Mouse (Mus musculus) liver, embryonic 16.5 days (tissue): ENCODE measurements around the gene 4930519G04Rik. TPM values are rescaled to one million over a fixed set of nuclear protein-coding genes. Genes with fewer than 3 reads are reported as not detected.
"Not testable (repeated sequence)": the region's sequence is repeated elsewhere in the genome, so short reads cannot be mapped to it uniquely, and the experiment has no call there.

Experiments used
- ATAC-seq: fragments of 200-750 bp; cut with Nextera tagmentation; 2 replicates; pipeline ENCODE4 v1.8.0; 2017; ENCODE audit warnings: low read depth, mild to moderate bottlenecking, moderate number of reproducible peaks, moderate library complexity
- H3K27ac ChIP-seq: fragments of 300-500 bp; sonication (generic); 2 replicates; pipeline ENCODE4 v1.5.1; 2014; ENCODE audit warnings: mild to moderate bottlenecking, low read length
- H3K27me3 ChIP-seq: fragments of 300-500 bp; sonication (generic); 2 replicates; pipeline ENCODE4 v1.6.1; 2014; ENCODE audit warnings: low read depth, low read length, mixed read lengths; ENCODE audit not compliant: control insufficient read depth, insufficient read depth
- H3K36me3 ChIP-seq: fragments of 300-500 bp; sonication (generic); 2 replicates; pipeline ENCODE4 v1.6.1; 2014; ENCODE audit warnings: mild to moderate bottlenecking; ENCODE audit not compliant: control insufficient read depth, insufficient read depth
- H3K4me1 ChIP-seq: fragments of 300-500 bp; sonication (generic); 2 replicates; pipeline ENCODE4 v1.6.1; 2014; ENCODE audit warnings: low read depth, low read length, mixed read lengths; ENCODE audit not compliant: control insufficient read depth
- H3K4me2 ChIP-seq: fragments of 300-500 bp; sonication (generic); 2 replicates; pipeline ENCODE4 v1.6.1; 2014; ENCODE audit warnings: low read depth, low read length, mixed read lengths
- H3K4me3 ChIP-seq: fragments of 300-500 bp; sonication (generic); 2 replicates; pipeline ENCODE4 v1.5.1; 2014; ENCODE audit warnings: low read depth, mild to moderate bottlenecking, low read length
- H3K9ac ChIP-seq: fragments of 300-500 bp; sonication (generic); 2 replicates; pipeline ENCODE4 v1.6.1; 2014; ENCODE audit warnings: low read depth, low read length
- H3K9me3 ChIP-seq: fragments of 300-500 bp; sonication (generic); replicated peaks from 2 replicates; pipeline ENCODE4 v1.6.1; 2016; ENCODE audit warnings: low read length; ENCODE audit not compliant: control insufficient read depth
- WGBS: fragments of 180-500 bp; shearing (Covaris S2); extraction: QIAGEN DNeasy Blood & Tissue Kit; methylation state at CpG from one replicate; pipeline ENCODE4 v1.1.7; 2014; ENCODE audit not compliant: insufficient replicate concordance; 5-methylcytosine and 5-hydroxymethylcytosine counted together
- polyA plus RNA-seq: library from polyadenylated mRNA; unstranded; fragments of >200 nt; fragmentation: Nextera tagmentation; extraction: Ambion mirVana; gene quantifications from 2 replicates; pipeline ENCODE4 v1.2.1, GENCODE M21; 2015

Gene 4930519G04Rik
- polyA plus RNA-seq, 1 experiment from 2014 or later: not detected

DNA sequence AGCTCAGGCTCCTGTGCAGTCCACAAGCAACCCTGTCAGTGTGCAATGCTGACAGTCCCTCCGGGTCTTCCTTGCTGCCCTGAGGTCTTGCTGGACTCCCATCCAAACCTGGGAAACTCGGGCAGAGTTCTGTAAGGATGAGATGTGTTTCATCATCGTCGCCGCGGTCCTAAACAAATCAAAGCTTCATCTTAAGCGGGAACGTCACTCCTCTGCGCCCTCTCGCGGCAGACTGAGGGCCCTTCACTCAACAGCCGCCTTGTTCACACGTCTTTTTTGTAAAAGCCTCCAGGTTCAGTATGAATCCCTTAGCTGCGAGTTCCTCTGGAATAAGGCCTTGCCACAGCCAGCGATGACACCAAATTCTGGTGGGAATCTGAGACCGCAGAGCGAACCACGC lies 5.8 kb downstream of the 4930519G04Rik start:
- Histone ChIP-seq H3K27ac (no peak overlapping the region), H3K9ac (no peak overlapping the region), H3K36me3 (no peaks in the 10 kb centered on the region), H3K27me3 (peaks cover 10% of the 10 kb centered on the region), H3K9me3 (no peaks in the 10 kb centered on the region), H3K4me1 (no peaks in the 10 kb centered on the region; the same call in 1 of the 2 replicates), H3K4me2 (no peak overlapping the region), H3K4me3 (no peak overlapping the region)
- WGBS: 5% methylated on average over 18 of the region's 18 CpGs
- no peak for ATAC-seq

DNA sequence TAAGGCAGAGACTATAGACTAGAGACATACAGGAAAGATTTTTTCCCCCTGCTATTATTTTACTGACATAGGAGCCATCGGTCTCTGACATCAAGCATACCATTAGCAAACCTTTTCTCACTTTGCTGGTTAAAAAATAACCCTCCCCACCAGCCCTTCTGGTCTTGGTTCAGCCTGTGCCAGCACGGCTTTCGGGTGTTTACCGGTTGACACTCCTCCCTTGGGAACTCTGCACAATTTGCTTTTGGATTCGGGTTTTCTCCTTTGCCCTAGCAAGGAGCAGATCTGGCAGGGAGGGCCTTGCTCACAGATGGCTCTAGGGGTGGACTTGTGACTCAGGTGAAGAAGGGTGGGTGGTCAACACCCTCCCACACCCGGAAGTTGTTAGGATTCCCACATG lies 8.3 kb downstream of the 4930519G04Rik start:
- no peaks in the 10 kb centered on the region for H3K9me3 ChIP-seq
- 52% methylated on average over 6 of the region's 6 CpGs for WGBS
- H3K27ac ChIP-seq: no peak overlapping the region
- no peak; the same call in 1 of the 2 replicates for ATAC-seq
- no peak overlapping the region for H3K4me2 ChIP-seq
- H3K4me3 ChIP-seq: no peak overlapping the region
- no peaks in the 10 kb centered on the region for H3K36me3 ChIP-seq
- H3K27me3 ChIP-seq: peaks cover 10% of the 10 kb centered on the region
- no peak overlapping the region for H3K9ac ChIP-seq
- H3K4me1 ChIP-seq: no peaks in the 10 kb centered on the region; the same call in 1 of the 2 replicates

DNA sequence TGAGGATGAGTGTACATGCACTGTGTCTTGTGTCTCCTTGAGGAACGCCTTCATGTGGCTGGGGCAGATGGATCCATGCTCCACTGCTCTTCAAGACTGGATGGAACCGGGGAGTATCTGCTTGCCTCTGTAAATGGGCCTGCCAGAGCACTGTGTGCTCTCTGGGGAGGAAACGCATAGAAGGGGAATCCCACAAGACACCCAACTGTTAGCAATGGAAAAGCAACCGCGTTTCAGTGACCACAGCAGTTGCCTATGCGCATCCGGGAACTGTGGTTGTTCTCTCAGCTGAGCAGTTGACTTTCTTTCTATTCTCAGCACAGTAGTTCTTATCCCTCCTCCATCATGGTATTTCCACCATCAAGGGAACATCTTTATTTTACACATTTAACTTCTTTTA lies 11.3 kb downstream of the 4930519G04Rik start:
- H3K27me3 ChIP-seq: no peaks in the 10 kb centered on the region
- H3K4me2 ChIP-seq: no peak overlapping the region
- no peaks in the 10 kb centered on the region; the same call in 1 of the 2 replicates for H3K4me1 ChIP-seq
- WGBS: 67% methylated on average over 7 of the region's 7 CpGs
- H3K9me3 ChIP-seq: no peaks in the 10 kb centered on the region; the same call in none of the 2 replicates
- H3K27ac ChIP-seq: no peak overlapping the region
- H3K4me3 ChIP-seq: no peak overlapping the region
- no peaks in the 10 kb centered on the region for H3K36me3 ChIP-seq
- no peak overlapping the region for H3K9ac ChIP-seq
- no peak for ATAC-seq

DNA sequence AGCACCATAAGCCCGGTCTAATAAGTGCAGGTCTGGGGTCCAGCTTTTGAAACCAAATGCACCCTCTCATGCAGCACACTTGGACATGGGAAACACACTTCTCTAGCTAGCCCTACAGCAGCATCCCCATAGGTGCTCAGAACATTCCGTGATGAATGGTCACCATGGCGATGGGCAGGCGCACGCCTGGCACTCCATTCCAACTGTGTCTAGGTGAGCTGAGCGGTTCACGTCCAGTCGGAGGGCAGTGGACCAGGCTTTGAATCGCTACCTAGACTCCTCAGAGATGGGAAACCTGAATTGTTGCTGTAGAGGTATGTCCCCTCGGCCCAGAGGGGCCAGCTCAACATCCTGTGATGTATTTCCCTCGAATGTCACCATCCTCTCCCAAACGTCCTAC lies 11.8 kb downstream of the 4930519G04Rik start:
- H3K9ac ChIP-seq: no peak overlapping the region
- ATAC-seq: no peak
- H3K27ac ChIP-seq: no peak overlapping the region
- H3K9me3 ChIP-seq: no peaks in the 10 kb centered on the region; the same call in none of the 2 replicates
- no peaks in the 10 kb centered on the region for H3K27me3 ChIP-seq
- 78% methylated on average over 12 of the region's 12 CpGs for whole genome bisulfite sequencing
- H3K4me2 ChIP-seq: no peak overlapping the region
- H3K36me3 ChIP-seq: no peaks in the 10 kb centered on the region
- no peaks in the 10 kb centered on the region; the same call in 1 of the 2 replicates for H3K4me1 ChIP-seq
- no peak overlapping the region for H3K4me3 ChIP-seq

DNA sequence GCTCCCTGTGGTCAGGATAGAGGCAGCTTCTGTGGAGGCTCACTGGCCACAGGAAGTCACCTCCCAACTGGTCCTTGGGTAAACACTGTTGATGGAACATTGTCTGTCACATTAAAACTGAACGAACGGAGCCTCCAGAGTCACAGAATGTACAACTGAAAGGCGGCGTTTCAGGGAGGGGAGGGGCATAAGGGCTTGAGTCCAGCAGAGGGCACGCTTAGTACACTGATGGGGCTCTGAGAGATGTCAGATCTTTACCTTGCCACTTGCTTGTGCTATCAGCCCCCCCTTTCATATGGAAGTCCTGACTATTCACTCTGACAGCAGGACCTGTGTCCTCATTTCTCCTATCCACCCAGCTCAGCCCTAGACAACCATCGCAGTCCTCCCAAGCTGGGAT lies 22.4 kb downstream of the 4930519G04Rik start:
- ATAC-seq: no peak
- H3K4me2 ChIP-seq: no peak overlapping the region

DNA sequence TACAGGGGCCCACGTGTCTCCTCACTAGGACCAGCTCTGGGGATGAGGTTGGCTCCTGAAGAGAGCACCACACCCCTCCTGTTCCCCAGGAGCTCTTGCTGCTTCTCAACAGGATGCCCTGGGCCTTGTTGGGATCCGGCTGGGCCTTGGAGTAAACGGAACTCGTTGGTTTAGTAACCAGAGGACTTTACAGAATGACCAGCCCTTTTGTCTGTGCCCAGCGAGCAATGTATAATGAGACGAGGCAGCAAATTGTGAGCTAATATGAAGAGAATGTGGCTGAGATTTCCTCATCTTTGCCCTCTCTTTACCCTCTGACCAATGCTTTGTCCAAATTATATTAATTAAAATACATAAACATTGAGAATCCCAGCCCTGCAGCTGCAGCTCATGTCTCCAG lies 22.9 kb downstream of the 4930519G04Rik start:
- H3K4me2 ChIP-seq: no peak overlapping the region
- no peaks in the 10 kb centered on the region for H3K4me1 ChIP-seq
- no peak overlapping the region for H3K27ac ChIP-seq
- WGBS: 56% methylated on average over 6 of the region's 6 CpGs
- H3K4me3 ChIP-seq: no peak overlapping the region
- no peak overlapping the region for H3K9ac ChIP-seq
- H3K36me3 ChIP-seq: no peaks in the 10 kb centered on the region
- no peak for ATAC-seq
- no peaks in the 10 kb centered on the region for H3K9me3 ChIP-seq
- no peaks in the 10 kb centered on the region for H3K27me3 ChIP-seq

More for the DNA sequence above, 22.4 kb downstream of the 4930519G04Rik start:
- WGBS: 36% methylated on average over 6 of the region's 6 CpGs
- H3K27me3 ChIP-seq: no peaks in the 10 kb centered on the region
- H3K4me3 ChIP-seq: no peak overlapping the region
- no peak overlapping the region for H3K9ac ChIP-seq
- no peaks in the 10 kb centered on the region for H3K4me1 ChIP-seq
- no peak overlapping the region for H3K27ac ChIP-seq
- H3K36me3 ChIP-seq: no peaks in the 10 kb centered on the region
- no peaks in the 10 kb centered on the region for H3K9me3 ChIP-seq

DNA sequence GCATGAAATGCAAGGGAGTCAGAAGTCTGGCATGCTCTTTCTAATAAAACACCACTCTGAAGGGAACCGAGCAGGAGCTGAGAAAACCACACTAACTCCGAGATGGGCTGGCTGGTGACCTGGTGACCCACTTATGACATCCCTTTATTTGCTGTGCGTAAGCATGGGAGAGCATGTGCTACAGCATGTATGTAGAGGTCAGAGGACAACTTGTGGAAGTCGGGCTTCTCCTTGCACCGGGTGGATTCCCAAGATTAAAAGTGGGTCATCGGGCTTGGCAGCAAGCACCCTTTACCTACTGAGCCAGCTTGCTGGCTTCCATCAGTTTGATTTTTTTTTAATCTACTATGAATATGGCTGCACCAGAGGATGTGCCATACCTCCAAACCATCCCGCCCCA lies 24.0 kb downstream of the 4930519G04Rik start:
- Histone ChIP-seq H3K36me3 (no peaks in the 10 kb centered on the region), H3K4me3 (no peak overlapping the region), H3K9ac (no peak overlapping the region), H3K4me2 (no peak overlapping the region), H3K9me3 (no peaks in the 10 kb centered on the region), H3K4me1 (no peaks in the 10 kb centered on the region), H3K27ac (no peak overlapping the region), H3K27me3 (no peaks in the 10 kb centered on the region)
- 57% methylated on average over 7 of the region's 7 CpGs for WGBS
- no peak for ATAC-seq

DNA sequence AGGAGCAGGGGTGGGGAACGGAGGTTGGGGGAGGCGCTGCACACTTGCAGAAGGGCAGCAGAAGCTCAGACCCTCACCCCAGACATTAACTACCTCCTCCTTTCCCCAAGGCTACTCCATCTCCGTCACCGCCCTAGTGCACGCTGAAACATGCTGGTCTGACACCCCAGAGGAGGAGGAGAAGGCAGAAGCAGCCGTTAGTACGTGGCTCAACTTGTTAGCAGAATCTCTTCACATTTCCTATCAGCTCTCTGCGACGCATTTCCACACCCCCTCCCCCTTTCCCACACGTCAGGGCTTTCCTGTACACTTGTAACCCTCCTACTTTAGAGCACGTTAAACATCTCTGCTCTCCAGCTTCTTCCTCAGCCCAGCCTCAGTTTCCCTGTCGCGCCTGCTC lies 25.9 kb downstream of the 4930519G04Rik start:
- H3K27ac ChIP-seq: no peak overlapping the region
- H3K27me3 ChIP-seq: no peaks in the 10 kb centered on the region
- H3K4me2 ChIP-seq: no peak overlapping the region
- ATAC-seq: no peak
- H3K36me3 ChIP-seq: no peaks in the 10 kb centered on the region
- no peaks in the 10 kb centered on the region for H3K4me1 ChIP-seq
- no peaks in the 10 kb centered on the region for H3K9me3 ChIP-seq
- H3K4me3 ChIP-seq: no peak overlapping the region
- WGBS: 35% methylated on average over 12 of the region's 13 CpGs
- no peak overlapping the region for H3K9ac ChIP-seq

DNA sequence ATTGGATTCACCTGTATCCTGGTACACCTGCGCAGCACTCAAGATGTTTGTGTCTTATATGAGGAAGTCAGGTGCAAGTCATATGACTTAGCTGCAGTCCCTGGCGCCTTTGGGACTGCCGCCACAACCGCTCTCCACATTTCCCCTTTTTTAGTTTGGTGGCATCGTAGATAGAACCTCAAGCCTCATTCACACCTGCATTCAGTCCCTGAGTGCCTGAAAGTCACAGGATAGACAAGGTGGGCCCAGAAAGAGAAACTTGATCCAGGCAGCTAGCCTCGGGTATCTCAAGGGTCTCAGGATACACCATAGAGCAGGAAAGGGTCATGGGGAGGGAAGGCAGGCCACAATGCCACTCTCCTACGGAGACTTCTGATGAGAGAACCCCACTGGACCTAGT lies 28.9 kb downstream of the 4930519G04Rik start:
- H3K27me3 ChIP-seq, H3K9me3 ChIP-seq, H3K36me3 ChIP-seq, H3K4me2 ChIP-seq, H3K27ac ChIP-seq, H3K4me1 ChIP-seq, ATAC-seq, H3K4me3 ChIP-seq, H3K9ac ChIP-seq: not testable (repeated sequence)
- WGBS: 54% methylated on average over 6 of the region's 7 CpGs
